Mouse (Mus musculus) layer of hippocampus, adult 6 months (tissue): ENCODE results near the gene Gm8251. TPM values are rescaled to one million over a fixed set of nuclear protein-coding genes. Genes with fewer than 3 reads are reported as not detected.

Source experiments
- long read RNA-seq, 2 experiments: library from polyadenylated mRNA; unstranded; transcript quantifications; one replicate each; pipeline ENCODE4 v2.0.0; 2019 to 2020
- polyA plus RNA-seq: library from polyadenylated mRNA; unstranded; fragments of <200 nt; fragmentation: Nextera tagmentation; gene quantifications from 2 replicates; pipeline ENCODE4 v1.2.3, GENCODE M21; 2021

Gm8251 gene
- polyA plus RNA-seq = not detected in 2 replicates
- long read RNA-seq, experiment 1 = 0 reads
- long read RNA-seq, experiment 2 = 0 reads

DNA sequence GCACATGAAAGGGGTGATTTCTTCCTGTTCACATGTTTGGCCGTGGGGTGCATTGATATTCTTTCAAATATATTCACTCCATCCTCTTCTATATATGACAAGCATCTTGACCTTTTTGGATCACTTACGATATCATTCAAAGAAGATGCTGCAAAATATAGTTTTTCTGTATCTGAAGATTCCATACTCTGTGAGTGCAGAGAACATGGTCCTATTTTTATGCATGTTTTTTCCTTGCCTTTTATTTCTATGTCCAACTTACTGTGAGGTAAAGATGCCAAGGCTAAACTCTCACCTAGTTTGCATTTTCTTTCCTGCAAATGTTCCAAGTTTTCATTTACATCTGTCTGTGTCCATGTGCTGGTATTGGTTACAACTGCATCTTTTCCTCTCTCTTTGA is at the start of gene Gm8251:
Gene Gm8251 (minus strand): TSS at position 101 of the 400 bp plus-strand sequence.

DNA sequence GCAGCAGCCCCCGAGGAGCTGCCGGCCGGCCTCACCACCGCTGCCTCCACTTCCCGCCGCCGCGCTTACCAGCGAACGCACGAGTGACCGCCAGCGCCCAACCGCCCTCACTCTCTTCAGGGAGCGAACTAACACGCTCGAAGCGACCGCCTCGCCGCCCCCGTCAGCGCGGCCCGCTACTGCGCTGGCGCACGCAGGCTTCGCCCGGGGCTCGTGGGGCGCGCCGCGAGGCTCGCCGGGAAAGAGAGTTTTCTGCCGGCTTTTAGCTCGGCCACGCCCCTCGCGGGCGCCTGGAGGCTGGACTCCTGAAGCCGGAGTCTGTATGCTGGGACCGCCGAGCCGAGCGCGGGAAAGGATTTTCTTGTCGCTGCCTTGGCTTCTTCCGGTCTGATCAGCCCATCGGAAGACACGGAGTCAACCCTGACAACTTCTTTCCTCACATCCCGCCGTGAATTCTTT is 40.6 kb upstream of the Gm8251 start, which contains the start of gene Tex30:
Gene Tex30 (minus strand): TSS at position 183 of the 459 bp plus-strand sequence.

GRCm38 (mm10) chr1:44019934-44020333 is 41.8 kb downstream of the Gm8251 start, which contains the start of gene Mettl21c:
Gene Mettl21c, minus strand, starts transcription at chr1:44020034.

Other genes starting within 250 kb of the Gm8251 start
- gene Uxs1, start 234.1 kb downstream of the Gm8251 start, polyA plus RNA-seq = 18.8 and 26.0 TPM in 2 replicates
- 25.8 and 27.6 TPM in 2 replicates for gene Tpp2, start 128.3 kb downstream of the Gm8251 start, polyA plus RNA-seq
- gene Mettl21c, start 41.9 kb downstream of the Gm8251 start, polyA plus RNA-seq = 0.14 TPM in 1 of 2 replicates, not detected in the other
- 18.3 and 19.7 TPM in 2 replicates for gene Tex30, start 40.5 kb upstream of the Gm8251 start, polyA plus RNA-seq
- gene Kdelc1, start 56.9 kb upstream of the Gm8251 start, polyA plus RNA-seq = 3.0 and 3.5 TPM in 2 replicates
- 7.4 TPM in 2 replicates for gene Bivm, start 57.0 kb upstream of the Gm8251 start, polyA plus RNA-seq
- 7.6 and 8.3 TPM in 2 replicates for gene Ercc5, start 85.8 kb upstream of the Gm8251 start, polyA plus RNA-seq
- gene Mettl21e, start 157.0 kb upstream of the Gm8251 start, polyA plus RNA-seq = 0.05 TPM in 1 of 2 replicates, not detected in the other